In the genomic region with DNA sequence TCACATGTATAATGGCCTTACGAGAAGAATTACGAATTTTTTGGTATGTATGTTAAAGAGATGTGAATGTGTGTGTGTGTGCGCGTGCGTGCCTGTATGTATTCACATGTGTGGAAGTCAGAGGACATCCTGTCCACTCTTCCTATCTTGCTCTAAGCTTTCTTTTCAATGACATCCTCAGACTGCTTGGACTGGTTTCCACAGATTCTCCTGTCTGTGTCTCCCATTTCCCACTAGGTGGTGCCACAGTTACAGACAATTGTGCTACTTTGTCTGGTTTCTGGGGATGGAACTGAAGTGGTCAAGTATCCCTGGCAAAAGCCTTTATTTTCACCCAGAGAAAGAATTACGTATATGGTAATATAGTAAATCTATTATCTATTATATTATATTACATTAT, we compare ENCODE assay signal across 8 mouse cellular contexts. TPM values are rescaled to one million over a fixed set of nuclear protein-coding genes. Genes with fewer than 3 reads are reported as not detected.
DNase-seq lines count a peak whose midpoint lies in the region; ATAC-seq and TF ChIP-seq lines count a peak whose summit lies in the region.

No protein-coding gene starts in this region.

- in situ Hi-C loops in Patski (cut with MboI; ENCODE audit: low pct_unique_long_range_greater_than_20kb) = loop anchor here (5.0 to 10.0 kb wide), 4 partner anchors 502 to 1510 kb away; no protein-coding TSS in a partner anchor

- CTCF ChIA-PET in Patski (lab: Charles Lee) = interaction anchor here (0.6 to 3.4 kb wide), 22 partner anchors 9 to 1642 kb away, joined by 3 to 33 read pairs (median 4); no protein-coding TSS in a partner anchor

- ATAC-seq in Patski = no peak

- H3K27me3 ChIP-seq in Patski = no peaks in the 10 kb centered on the region

- TF ChIP-seq CTCF in Patski (IDR thresholded peaks at IDR 0.05) = no peak

- POLR2A ChIA-PET in Patski (lab: Charles Lee) = interaction anchor here (1.0 kb wide), 1 partner anchor 133 kb away, joined by 3 read pairs; no protein-coding TSS in a partner anchor

- peak; percentile 14 for DNase-seq in cerebellum, adult 9-11 months
- DNase-seq in cerebellum, adult 9-10 months = no peak
- peak; percentile 51 for DNase-seq in layer of hippocampus, adult 9-11 months
- no peak for DNase-seq in layer of hippocampus, adult 8-10 months (ENCODE audit: low spot score in 2 of 2)
- DNase-seq in Patski (ENCODE audit: low read depth, low spot score) = peak; percentile 31
- DNase-seq in heart, postnatal 4 days = peak; percentile 57
- peak; percentile 84 for DNase-seq in retina, postnatal 1 day
- no peak for DNase-seq in spleen, postnatal 14 days (ENCODE audit: low spot score in 2 of 2)

RNA-seq across cellular contexts. Expression of gene Fat4, which starts 4.0 kb away (rescaled TPM):
- 10 to 100 TPM; 23.2 to 30.8 (median 25.9) TPM for total RNA-seq in layer of hippocampus, adult 8-10 months (2022)
- 3.5 TPM for polyA plus RNA-seq in Patski (2021)
- total RNA-seq in heart, postnatal 4 days (2021) = 10 to 100 TPM; 19.5 to 20.4 TPM

Comparison
In these comparisons a context has a peak if more than half of its experiments do, and no peak if none do; other contexts are left out.
1. DNase-seq: peak in cerebellum, adult 9-11 months (single experiment), layer of hippocampus, adult 9-11 months (single experiment), Patski (single experiment), heart, postnatal 4 days (single experiment) and retina, postnatal 1 day (single experiment); none in cerebellum, adult 9-10 months (single experiment), layer of hippocampus, adult 8-10 months (0 of 2) and spleen, postnatal 14 days (0 of 2).